Mouse (Mus musculus) lung, embryonic 15.5 days (tissue): ENCODE results near the gene Dazap1. TPM values are rescaled to one million over a fixed set of nuclear protein-coding genes. Genes with fewer than 3 reads are reported as not detected.
A peak's percentile ranks its signal among the peaks of the same experiment; 100 is the strongest.

Experiments
- ATAC-seq: fragments of 200-750 bp; cut with Nextera tagmentation; 2 replicates; pipeline ENCODE4 v1.8.0; 2017; ENCODE audit warnings: moderate number of reproducible peaks, borderline replicate concordance; ENCODE audit not compliant: low FRiP score, low TSS enrichment; ENCODE audit errors: extremely low read depth
- H3K27ac ChIP-seq: fragments of 300-500 bp; sonication (generic); 2 replicates; pipeline ENCODE4 v1.5.1; 2015; ENCODE audit warnings: moderate library complexity, mild to moderate bottlenecking, inconsistent platforms
- H3K27me3 ChIP-seq: fragments of 300-500 bp; sonication (generic); 2 replicates; pipeline ENCODE4 v1.6.1; 2015; ENCODE audit warnings: inconsistent platforms
- H3K36me3 ChIP-seq: fragments of 300-500 bp; sonication (generic); 2 replicates; pipeline ENCODE4 v1.6.1; 2015; ENCODE audit warnings: inconsistent platforms
- H3K4me1 ChIP-seq: fragments of 300-500 bp; sonication (generic); 2 replicates; pipeline ENCODE4 v1.6.1; 2015; ENCODE audit warnings: inconsistent platforms
- H3K4me2 ChIP-seq: fragments of 300-500 bp; sonication (generic); 2 replicates; pipeline ENCODE4 v1.6.1; 2015; ENCODE audit warnings: inconsistent platforms, mild to moderate bottlenecking, moderate library complexity
- H3K4me3 ChIP-seq: fragments of 300-500 bp; sonication (generic); 2 replicates; pipeline ENCODE4 v1.5.1; 2015; ENCODE audit warnings: mild to moderate bottlenecking, inconsistent platforms
- H3K9ac ChIP-seq: fragments of 300-500 bp; sonication (generic); 2 replicates; pipeline ENCODE4 v1.6.1; 2015; ENCODE audit warnings: inconsistent platforms
- H3K9me3 ChIP-seq: fragments of 300-500 bp; sonication (generic); 2 replicates; pipeline ENCODE4 v1.6.1; 2016; ENCODE audit warnings: inconsistent platforms
- WGBS: fragments of 180-500 bp; shearing (Covaris S2); methylation state at CpG from one replicate; pipeline ENCODE4 v1.1.7; 2015; 5-methylcytosine and 5-hydroxymethylcytosine counted together
- polyA plus RNA-seq: library from polyadenylated mRNA; unstranded; fragments of >200 nt; fragmentation: Nextera tagmentation; extraction: Ambion mirVana; gene quantifications from 2 replicates; pipeline ENCODE4 v1.2.1, GENCODE M21; 2015

Gene Dazap1
- polyA plus RNA-seq, 1 experiment from 2014 or later, result 67.0 TPM

DNA sequence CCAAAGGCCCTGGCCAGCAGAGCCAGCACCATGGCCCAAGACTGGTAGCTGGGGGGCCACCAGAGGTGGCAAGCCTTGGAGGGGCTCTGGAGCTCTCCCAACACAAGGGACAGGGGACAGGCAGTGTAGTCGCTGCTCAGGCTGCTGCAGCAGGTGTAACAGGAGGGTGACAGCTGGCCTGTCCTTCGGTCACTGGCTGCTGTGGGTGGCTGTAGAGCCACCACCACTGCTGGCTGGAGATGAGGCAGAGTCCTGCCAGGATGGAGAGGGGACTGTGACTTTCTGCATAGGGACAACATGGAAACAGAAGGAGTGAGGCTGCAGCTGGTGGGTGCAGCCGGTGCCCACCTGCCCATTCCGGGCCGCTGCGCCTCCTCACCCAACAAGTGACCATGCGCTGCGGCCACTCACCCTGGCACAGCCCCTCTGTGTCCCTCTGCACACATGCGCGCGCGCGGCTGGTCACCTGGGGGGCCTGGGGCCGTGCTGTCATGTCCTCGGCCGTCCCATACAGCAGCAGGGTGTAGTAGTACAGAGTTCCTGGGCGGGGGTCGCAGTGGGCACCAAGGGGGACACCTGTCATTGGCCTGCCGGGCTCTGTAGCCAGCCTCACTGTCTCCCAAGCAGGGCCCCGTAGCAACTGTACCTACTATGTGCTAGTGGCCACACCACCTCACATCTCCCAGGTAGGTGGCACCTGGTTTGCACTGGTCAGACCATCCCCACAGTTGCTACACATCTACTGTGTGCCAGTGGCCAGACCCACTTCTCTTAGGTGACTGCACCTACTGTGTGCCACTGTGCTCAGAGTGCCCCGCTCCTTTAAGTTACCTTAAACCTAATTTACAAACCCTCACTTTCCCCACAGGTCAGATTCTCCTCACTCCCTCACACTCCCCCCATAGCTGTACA, 60.6 kb downstream of the Dazap1 start:
- H3K36me3 ChIP-seq, result 0 out of 2 replicates have a peak, but pooled peaks cover 6% of the 10 kb centered on the region
- H3K27me3 ChIP-seq, result peaks cover 8% of the 10 kb centered on the region; the same call in 1 of the 2 replicates
- peak overlapping the region; percentile 98 for H3K4me2 ChIP-seq
- H3K4me1 ChIP-seq, result peaks cover 24% of the 10 kb centered on the region
- H3K27ac ChIP-seq, result no peak overlapping the region
- H3K9me3 ChIP-seq, result no peaks in the 10 kb centered on the region
- 88% methylated on average over 21 of the region's 21 CpGs for WGBS
- H3K9ac ChIP-seq, result peak overlapping the region; percentile 58; the same call in 1 of the 2 replicates
- ATAC-seq, result no peak
- H3K4me3 ChIP-seq, result peak overlapping the region; percentile 59; the same call in 1 of the 2 replicates

DNA sequence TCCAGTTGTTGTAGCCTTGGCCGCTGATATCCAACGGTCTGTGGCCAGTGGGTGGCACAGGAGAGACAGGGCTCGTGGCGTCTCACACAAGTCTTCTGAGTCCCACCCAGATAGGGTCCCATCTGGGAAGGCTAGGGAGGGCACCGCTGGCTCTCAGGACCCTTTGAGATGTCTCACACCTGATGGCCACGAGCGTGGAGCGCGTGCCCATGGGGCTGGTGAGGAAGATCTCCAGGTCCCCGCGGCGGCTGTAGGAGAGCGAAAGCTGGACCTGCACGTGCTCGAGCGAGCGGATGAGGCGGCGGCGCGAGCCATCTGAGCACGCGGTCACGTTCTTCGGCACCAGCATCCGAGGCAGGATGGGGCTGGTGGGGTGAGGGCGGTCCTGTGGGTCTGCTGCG, 61.5 kb downstream of the Dazap1 start:
- peaks cover 24% of the 10 kb centered on the region for H3K4me1 ChIP-seq
- ATAC-seq, result peak; percentile 4; the same call in 1 of the 2 replicates
- 2% methylated on average over 28 of the region's 28 CpGs for WGBS
- peak overlapping the region; percentile 59 for H3K4me3 ChIP-seq
- no peak overlapping the region for H3K27ac ChIP-seq
- H3K9ac ChIP-seq, result peak overlapping the region; percentile 58
- H3K9me3 ChIP-seq, result no peaks in the 10 kb centered on the region
- peak overlapping the region; percentile 98 for H3K4me2 ChIP-seq
- H3K36me3 ChIP-seq, result 0 out of 2 replicates have a peak, but pooled peaks cover 6% of the 10 kb centered on the region
- 0 out of 2 replicates have a peak, but pooled peaks cover under 1% of the 10 kb centered on the region for H3K27me3 ChIP-seq

DNA sequence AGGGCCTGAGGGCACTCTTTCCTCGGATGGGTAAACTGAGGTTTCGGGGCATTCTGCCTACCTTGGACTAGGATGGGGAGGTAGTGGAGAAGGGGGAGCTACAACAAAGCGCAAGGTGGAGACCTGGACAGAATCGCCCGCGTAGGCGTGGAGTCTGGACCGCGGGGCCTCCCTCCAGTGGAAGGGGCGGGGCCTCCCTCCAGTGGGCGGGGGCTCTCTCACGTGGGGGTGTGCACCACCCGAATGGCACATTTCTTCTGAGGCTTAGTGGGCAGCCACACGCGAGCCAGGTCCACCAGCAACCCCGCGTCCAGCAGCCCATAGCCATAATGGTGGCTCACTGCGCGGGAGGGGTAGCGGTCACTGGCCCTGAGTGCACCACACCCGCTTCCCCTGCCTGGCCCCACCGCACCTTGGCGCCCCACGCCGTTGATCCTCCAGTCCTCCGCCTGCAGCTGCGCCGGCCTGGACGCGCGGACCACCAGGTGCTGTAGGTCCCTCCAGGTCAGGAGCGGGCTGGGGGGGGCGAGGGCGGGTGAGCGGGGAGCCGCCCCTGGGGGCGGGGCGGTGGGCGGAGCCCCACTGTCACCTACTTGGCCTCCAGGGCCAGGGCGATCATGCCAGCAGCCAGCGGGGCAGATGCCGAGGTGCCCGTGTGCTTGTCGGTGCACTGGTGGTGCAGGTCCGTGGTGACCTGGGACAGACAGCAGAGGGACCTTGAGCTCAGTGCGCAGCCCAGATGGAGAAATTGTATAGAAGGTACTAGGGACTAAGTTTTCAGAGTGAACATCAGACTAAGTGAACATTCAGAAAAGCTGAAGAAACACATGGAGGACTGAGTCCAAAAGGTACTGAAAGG, 62.2 kb downstream of the Dazap1 start:
- H3K27me3 ChIP-seq, result 0 out of 2 replicates have a peak, but pooled peaks cover 2% of the 10 kb centered on the region
- H3K4me1 ChIP-seq, result peaks cover 24% of the 10 kb centered on the region
- peak; percentile 55; the same call in 1 of the 2 replicates for ATAC-seq
- peak overlapping the region; percentile 58 for H3K9ac ChIP-seq
- WGBS, result under 1% methylated on average over 43 of the region's 46 CpGs
- H3K9me3 ChIP-seq, result no peaks in the 10 kb centered on the region
- peak overlapping the region; percentile 98 for H3K4me2 ChIP-seq
- 0 out of 2 replicates have a peak, but pooled peaks cover 2% of the 10 kb centered on the region for H3K36me3 ChIP-seq
- no peak overlapping the region for H3K27ac ChIP-seq
- peak overlapping the region; percentile 59 for H3K4me3 ChIP-seq

DNA sequence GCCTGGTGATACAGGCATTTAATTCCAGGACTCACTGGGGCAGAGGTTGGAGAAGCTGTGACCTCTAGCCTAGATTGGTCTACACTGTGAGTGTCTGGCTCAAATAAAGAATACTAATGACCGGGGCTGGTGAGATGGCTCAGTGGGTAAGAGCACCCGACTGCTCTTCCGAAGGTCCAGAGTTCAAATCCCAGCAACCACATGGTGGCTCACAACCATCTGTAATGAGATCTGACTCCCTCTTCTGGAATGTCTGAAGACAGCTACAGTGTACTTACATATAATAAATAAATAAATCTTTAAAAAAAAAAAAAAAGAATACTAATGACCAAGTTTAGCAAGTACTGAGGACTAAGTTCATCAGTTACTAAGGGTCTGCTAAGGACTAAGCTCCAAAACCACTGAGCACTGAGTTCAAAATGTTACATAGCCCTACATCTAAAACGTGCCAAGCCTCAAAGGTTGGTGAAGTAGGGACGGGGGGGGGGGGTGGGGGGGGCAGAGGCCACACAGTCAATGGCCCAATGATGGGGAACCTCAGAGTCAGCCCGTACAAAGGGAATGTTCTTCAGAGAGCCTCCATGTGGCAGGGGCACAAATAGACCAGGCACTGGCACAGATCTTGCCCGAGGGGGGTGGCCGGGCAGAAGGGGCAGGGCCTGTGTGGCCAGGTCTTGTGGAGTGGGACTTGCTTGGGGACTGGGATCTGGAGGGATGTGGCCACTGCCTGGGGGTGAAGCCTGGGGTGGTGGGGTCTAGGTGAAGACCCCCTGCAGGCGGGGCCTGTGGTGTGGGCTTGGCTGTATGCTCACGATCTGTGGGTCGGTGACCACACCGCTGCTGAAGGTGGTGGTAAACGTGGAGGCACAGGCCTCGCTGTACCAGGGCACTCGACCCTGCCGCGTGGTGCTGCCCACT, 63.1 kb downstream of the Dazap1 start:
- 76% methylated on average over 17 of the region's 17 CpGs for WGBS
- H3K27ac ChIP-seq, result no peak overlapping the region
- no peak for ATAC-seq
- peak overlapping the region; percentile 98 for H3K4me2 ChIP-seq
- H3K36me3 ChIP-seq, result no peaks in the 10 kb centered on the region
- H3K9ac ChIP-seq, result no peak overlapping the region
- 0 out of 2 replicates have a peak, but pooled peaks cover 2% of the 10 kb centered on the region for H3K27me3 ChIP-seq
- peaks cover 23% of the 10 kb centered on the region for H3K4me1 ChIP-seq
- no peaks in the 10 kb centered on the region for H3K9me3 ChIP-seq
- no peak overlapping the region for H3K4me3 ChIP-seq

DNA sequence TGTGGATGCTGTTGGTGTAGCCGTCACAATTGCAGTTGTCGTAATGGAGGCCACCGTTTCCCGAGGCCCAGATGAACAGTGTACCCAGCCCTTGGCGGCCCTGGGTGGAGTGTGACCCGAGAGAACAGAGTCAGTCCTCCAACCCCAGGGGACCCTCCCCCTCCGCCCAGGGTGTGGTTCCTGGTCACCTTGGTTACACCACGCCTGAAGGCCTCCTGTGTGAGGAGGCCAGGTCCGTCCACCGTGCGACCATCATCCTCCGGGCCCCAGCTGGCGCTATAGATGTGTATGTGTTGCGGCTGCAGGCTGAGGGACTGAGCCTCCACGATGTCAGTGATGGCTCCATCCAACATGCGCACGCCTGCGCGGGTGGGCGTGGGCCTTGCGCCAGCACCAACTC, 63.8 kb downstream of the Dazap1 start:
- peaks cover 25% of the 10 kb centered on the region for H3K4me1 ChIP-seq
- H3K27me3 ChIP-seq, result 0 out of 2 replicates have a peak, but pooled peaks cover 2% of the 10 kb centered on the region
- no peak overlapping the region for H3K27ac ChIP-seq
- WGBS, result 77% methylated on average over 21 of the region's 21 CpGs
- H3K9me3 ChIP-seq, result no peaks in the 10 kb centered on the region
- H3K4me3 ChIP-seq, result no peak overlapping the region
- no peak overlapping the region for H3K9ac ChIP-seq
- no peaks in the 10 kb centered on the region for H3K36me3 ChIP-seq
- H3K4me2 ChIP-seq, result no peak overlapping the region
- ATAC-seq, result no peak

DNA sequence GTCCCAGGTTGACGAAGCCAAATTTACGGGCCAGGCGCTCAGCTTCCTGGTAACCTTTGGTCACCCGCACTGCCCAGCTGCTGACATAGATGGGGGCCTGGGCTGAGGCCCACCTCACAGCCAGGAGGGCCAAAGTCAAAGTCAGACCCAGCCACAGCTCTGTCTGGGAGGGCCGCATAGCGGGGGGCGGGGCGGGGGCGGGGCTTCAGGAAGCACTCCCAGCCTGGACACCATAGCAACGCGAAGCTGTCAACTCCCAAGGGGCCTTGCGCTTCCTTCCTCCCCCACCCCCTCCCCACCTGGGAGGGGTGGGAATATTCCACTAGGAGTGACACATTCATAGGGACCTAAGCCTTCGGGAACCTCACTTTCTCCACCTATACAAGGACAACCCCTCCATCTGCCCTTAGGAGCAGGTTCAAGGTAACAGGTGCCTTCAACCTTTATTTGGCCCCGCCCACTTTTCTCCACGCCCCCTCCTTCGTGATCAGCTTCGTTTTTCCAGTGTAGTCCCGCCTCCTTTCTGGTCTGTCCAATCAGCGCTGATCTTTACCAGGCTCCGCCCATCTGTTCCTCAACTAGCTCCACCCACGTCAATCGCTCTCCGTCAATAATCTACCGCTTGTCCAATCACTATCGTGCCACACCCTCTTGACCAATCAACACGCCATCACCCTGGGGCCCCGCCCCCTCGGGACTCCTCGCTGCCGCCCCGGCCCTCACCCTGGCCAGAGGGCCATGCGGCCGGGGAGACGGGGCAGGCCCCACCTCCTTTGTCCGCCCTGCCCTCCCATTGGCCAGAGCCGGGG, 68.2 kb downstream of the Dazap1 start, which contains the start of the genes Pcsk4 and Reep6:
Gene Pcsk4 (minus strand): TSS at position 226 of the 809 bp plus-strand sequence.
Gene Reep6 (plus strand): TSS at position 681 of the 809 bp plus-strand sequence.
- Histone ChIP-seq H3K4me2 (peak within 1 kb of the TSS; percentile 98), H3K9me3 (no peaks in the 10 kb centered on the region), H3K4me1 (peaks cover 30% of the 10 kb centered on the region), H3K4me3 (peak within 1 kb of the TSS; percentile 53), H3K27me3 (peaks cover 14% of the 10 kb centered on the region; the same call in 1 of the 2 replicates), H3K27ac (peak within 1 kb of the TSS; percentile 43; the same call in 1 of the 2 replicates), H3K36me3 (no peaks in the 10 kb centered on the region), H3K9ac (peak within 1 kb of the TSS; percentile 49)
- ATAC-seq, result peak; percentile 95
- WGBS, result 5% methylated on average over 36 of the region's 36 CpGs

DNA sequence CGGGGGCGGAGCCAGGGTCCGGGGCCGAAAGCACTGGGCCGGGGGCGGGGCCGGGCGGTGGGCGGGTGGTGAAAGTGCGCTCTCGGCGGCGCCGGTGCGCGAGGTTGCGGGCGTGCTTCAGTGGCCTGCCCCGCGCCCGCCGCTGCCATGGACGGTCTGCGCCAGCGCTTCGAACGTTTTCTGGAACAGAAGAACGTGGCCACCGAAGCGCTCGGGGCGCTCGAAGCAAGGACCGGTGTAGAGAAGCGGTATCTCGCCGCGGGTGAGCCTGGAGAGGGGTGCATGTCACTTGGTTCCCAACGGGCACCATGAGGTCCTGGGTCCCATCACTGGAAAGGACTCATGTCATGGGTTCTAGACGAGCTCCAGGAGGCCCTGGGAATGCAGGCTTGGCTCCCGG, 68.8 kb downstream of the Dazap1 start:
- peaks cover 14% of the 10 kb centered on the region; the same call in 1 of the 2 replicates for H3K27me3 ChIP-seq
- peak overlapping the region; percentile 53 for H3K4me3 ChIP-seq
- peak overlapping the region; percentile 98 for H3K4me2 ChIP-seq
- peak overlapping the region; percentile 49 for H3K9ac ChIP-seq
- H3K9me3 ChIP-seq, result no peaks in the 10 kb centered on the region
- no peaks in the 10 kb centered on the region for H3K36me3 ChIP-seq
- no peak for ATAC-seq
- H3K4me1 ChIP-seq, result peaks cover 30% of the 10 kb centered on the region
- H3K27ac ChIP-seq, result peak overlapping the region; percentile 43; the same call in 1 of the 2 replicates
- 2% methylated on average over 41 of the region's 41 CpGs for WGBS

DNA sequence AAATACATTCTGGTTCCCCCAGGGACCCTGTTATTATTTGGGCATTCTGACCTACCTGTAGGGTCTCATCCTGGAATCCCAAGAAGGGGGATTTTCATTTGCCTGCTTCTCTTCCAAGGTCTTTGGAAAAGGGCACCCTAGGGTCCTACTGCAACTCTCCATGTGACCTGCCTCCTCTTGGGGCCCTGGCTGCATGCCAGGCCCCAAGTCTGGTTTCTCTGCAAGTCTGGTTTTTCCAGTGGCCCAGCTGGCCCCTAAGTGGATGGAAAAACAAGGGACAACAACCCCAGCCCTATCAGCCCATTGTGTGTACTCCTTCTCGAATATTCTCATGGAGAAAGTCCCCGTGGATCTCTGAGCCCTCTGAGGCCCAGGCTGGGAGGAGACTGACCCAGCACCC, 69.6 kb downstream of the Dazap1 start:
- no peak for ATAC-seq
- peaks cover 30% of the 10 kb centered on the region for H3K4me1 ChIP-seq
- H3K9ac ChIP-seq, result peak overlapping the region; percentile 49; the same call in 1 of the 2 replicates
- H3K4me2 ChIP-seq, result peak overlapping the region; percentile 98
- peak overlapping the region; percentile 53 for H3K4me3 ChIP-seq
- H3K36me3 ChIP-seq, result no peaks in the 10 kb centered on the region
- 46% methylated on average over 2 of the region's 2 CpGs for WGBS
- peaks cover 14% of the 10 kb centered on the region; the same call in 1 of the 2 replicates for H3K27me3 ChIP-seq
- H3K9me3 ChIP-seq, result no peaks in the 10 kb centered on the region
- H3K27ac ChIP-seq, result peak overlapping the region; percentile 43

DNA sequence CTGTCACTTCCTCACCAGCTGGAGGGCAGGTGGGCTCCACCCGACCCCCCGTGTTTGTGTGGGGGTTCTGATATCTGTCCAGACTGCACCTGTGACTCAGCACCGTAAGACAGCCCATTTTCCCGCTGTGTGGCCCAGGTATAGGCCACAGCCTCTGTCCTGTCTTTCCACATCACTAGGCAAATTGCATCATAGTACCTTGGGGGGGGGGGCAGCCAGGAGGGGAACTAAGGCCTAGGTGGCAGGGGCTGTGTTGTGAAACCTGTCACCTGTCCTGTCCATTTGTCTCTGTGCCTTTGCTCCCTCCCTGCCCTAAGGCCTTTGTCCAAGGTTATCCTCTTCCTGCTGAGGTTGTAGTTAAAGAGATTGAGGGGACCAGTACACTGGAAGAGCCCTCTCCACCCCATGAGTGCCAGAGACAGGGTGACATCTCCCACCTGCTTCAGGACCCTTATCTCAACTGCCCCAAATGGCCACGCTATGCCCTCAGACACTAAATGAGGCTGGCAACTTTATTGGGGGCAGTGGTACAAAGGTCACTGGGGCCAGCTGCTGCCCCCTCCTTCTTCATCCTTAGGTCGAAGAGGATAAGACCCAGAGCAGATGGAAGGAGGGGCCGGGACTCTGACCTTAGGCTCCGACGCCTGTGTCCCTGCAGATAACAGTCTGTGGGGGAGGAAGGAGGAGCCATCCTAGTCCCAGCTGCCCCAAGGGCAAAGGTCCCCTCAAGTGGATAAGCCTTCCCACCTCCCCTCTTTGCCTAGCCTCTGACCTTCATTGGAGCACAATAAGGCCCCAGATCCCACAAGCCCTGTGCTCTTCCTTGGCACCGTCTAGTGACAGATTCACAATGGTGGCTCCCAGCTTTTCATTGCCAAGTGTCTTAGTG, 70.6 kb downstream of the Dazap1 start:
- peak overlapping the region; percentile 43 for H3K27ac ChIP-seq
- 45% methylated on average over 10 of the region's 10 CpGs for WGBS

More for the DNA sequence above, 70.6 kb downstream of the Dazap1 start:
- Histone ChIP-seq H3K36me3 (no peaks in the 10 kb centered on the region), H3K4me3 (no peak overlapping the region), H3K9me3 (no peaks in the 10 kb centered on the region), H3K4me2 (peak overlapping the region; percentile 98), H3K27me3 (peaks cover 14% of the 10 kb centered on the region; the same call in 1 of the 2 replicates), H3K9ac (no peak overlapping the region), H3K4me1 (peaks cover 30% of the 10 kb centered on the region)
- ATAC-seq, result no peak
